In genomic region chr11:29547249-29547751, GRCm38 (mm10) we compare ENCODE assay signal across 8 mouse cellular contexts. TPM values are rescaled to one million over a fixed set of nuclear protein-coding genes. Genes with fewer than 3 reads are reported as not detected.
DNase-seq lines count a peak whose midpoint lies in the region; ATAC-seq and TF ChIP-seq lines count a peak whose summit lies in the region.

No protein-coding gene starts in this region.

- DNase-seq in lung, embryonic 14.5 days: no peak
- no peak for DNase-seq in lung, postnatal 4 days
- DNase-seq in limb, embryonic 10.5 days (ENCODE audit: low spot score): no peak
- DNase-seq in thymus, postnatal 4 days: no peak
- no peak for DNase-seq in cerebellum, adult 18-20 months
- DNase-seq in gastrocnemius, postnatal 10 days: no peak

- H3K4me1 ChIP-seq in lung, embryonic 14.5 days (ENCODE audit: insufficient read depth): peaks cover 6% of the 10 kb centered on the region; the same call in 1 of the 2 replicates
- peaks cover 11% of the 10 kb centered on the region for H3K4me1 ChIP-seq in limb, embryonic 10.5 days
- H3K4me1 ChIP-seq in neural tube, embryonic 14.5 days (ENCODE audit: control insufficient read depth, insufficient read depth, low read length): peaks cover 8% of the 10 kb centered on the region; the same call in 1 of the 2 replicates

- peak overlapping the region; percentile 74 for H3K4me3 ChIP-seq in lung, embryonic 14.5 days (ENCODE audit: low read depth, low read length)
- peak overlapping the region; percentile 74 for H3K4me3 ChIP-seq in limb, embryonic 10.5 days
- peak overlapping the region; percentile 63 for H3K4me3 ChIP-seq in neural tube, embryonic 14.5 days (ENCODE audit: low read depth, low read length)

- H3K9ac ChIP-seq in lung, embryonic 14.5 days: peak overlapping the region; percentile 95
- H3K9ac ChIP-seq in neural tube, embryonic 14.5 days (replicated peaks; ENCODE audit: low read depth, low read length): peak overlapping the region; percentile 80

- peak overlapping the region; percentile 80 for H3K4me2 ChIP-seq in lung, embryonic 14.5 days
- peak overlapping the region; percentile 60 for H3K4me2 ChIP-seq in neural tube, embryonic 14.5 days (ENCODE audit: low read depth, low read length)

- no peak for TF ChIP-seq CTCF in lung, embryonic 14.5 days (IDR thresholded peaks at IDR 0.05; ENCODE audit: low read depth)

- H3K27ac ChIP-seq in lung, embryonic 14.5 days (ENCODE audit: low read depth): peak overlapping the region; percentile 86
- H3K27ac ChIP-seq in limb, embryonic 10.5 days: peak overlapping the region; percentile 95
- H3K27ac ChIP-seq in neural tube, embryonic 14.5 days (ENCODE audit: low read depth, low read length): peak overlapping the region; percentile 79; the same call in 1 of the 2 replicates

- H3K27me3 ChIP-seq in lung, embryonic 14.5 days (ENCODE audit: insufficient read depth, low read length): no peaks in the 10 kb centered on the region
- H3K27me3 ChIP-seq in limb, embryonic 10.5 days (ENCODE audit: low read depth, poor library complexity, severe bottlenecking): no peaks in the 10 kb centered on the region
- no peaks in the 10 kb centered on the region for H3K27me3 ChIP-seq in neural tube, embryonic 14.5 days (ENCODE audit: control insufficient read depth, insufficient read depth, low read length)

- 0 out of 2 replicates have a peak, but pooled peaks have one; percentile 0 for ATAC-seq in lung, embryonic 14.5 days (ENCODE audit: insufficient read depth)
- peak; percentile 48 for ATAC-seq in erythroblast, adult 5-6 weeks (replicated peaks; ENCODE audit: low FRiP score, poor library complexity, severe bottlenecking)
- ATAC-seq in neural tube, embryonic 14.5 days (ENCODE audit: low read depth): peak; percentile 13

- under 1% methylated on average over 27 of the region's 27 CpGs for WGBS in lung, embryonic 14.5 days
- WGBS in limb, embryonic 10.5 days: under 1% methylated on average over 27 of the region's 27 CpGs
- WGBS in neural tube, embryonic 14.5 days: under 1% methylated on average over 27 of the region's 27 CpGs

- H3K9me3 ChIP-seq in lung, embryonic 14.5 days (ENCODE audit: low read depth, low read length): no peaks in the 10 kb centered on the region
- H3K9me3 ChIP-seq in limb, embryonic 10.5 days (replicated peaks): no peaks in the 10 kb centered on the region
- H3K9me3 ChIP-seq in neural tube, embryonic 14.5 days (ENCODE audit: control insufficient read depth, low read length): no peaks in the 10 kb centered on the region

- H3K36me3 ChIP-seq in lung, embryonic 14.5 days (ENCODE audit: insufficient read depth): peaks cover 40% of the 10 kb centered on the region
- H3K36me3 ChIP-seq in limb, embryonic 10.5 days: peaks cover 45% of the 10 kb centered on the region
- peaks cover 21% of the 10 kb centered on the region for H3K36me3 ChIP-seq in neural tube, embryonic 14.5 days (ENCODE audit: control insufficient read depth, insufficient read depth, low read length)

RNA-seq across cellular contexts. Expression of gene Clhc1, which starts 0.5 kb away (rescaled TPM):
- polyA plus RNA-seq in lung, embryonic 14.5 days (2014; fragmentation: Nextera tagmentation; extraction: Ambion mirVana): 0.15 and 0.18 TPM in 2 replicates
- total RNA-seq in erythroblast, adult 5-6 weeks (2015; ENCODE audit: low replicate concordance): not detected in 2 replicates
- not detected in 2 replicates for total RNA-seq in erythroblast, adult 5-6 weeks (2017; ENCODE audit: low replicate concordance)
- polyA plus RNA-seq in limb, embryonic 10.5 days (2016; fragmentation: Nextera tagmentation; extraction: Ambion mirVana): 0.18 TPM in 1 of 2 replicates, not detected in the other
- polyA plus RNA-seq in neural tube, embryonic 14.5 days (2014; fragmentation: Nextera tagmentation; extraction: Ambion mirVana): 0.17 and 0.30 TPM in 2 replicates
- total RNA-seq in gastrocnemius, postnatal 10 days (2021): not detected

RNA-seq across cellular contexts. Expression of gene Rps27a, which starts 0.6 kb away (rescaled TPM):
- polyA plus RNA-seq in lung, embryonic 14.5 days (2014; fragmentation: Nextera tagmentation; extraction: Ambion mirVana): 1,351 and 1,399 TPM in 2 replicates
- 450 and 571 TPM in 2 replicates for total RNA-seq in erythroblast, adult 5-6 weeks (2015; ENCODE audit: low replicate concordance)
- 170 and 268 TPM in 2 replicates for total RNA-seq in erythroblast, adult 5-6 weeks (2017; ENCODE audit: low replicate concordance)
- polyA plus RNA-seq in limb, embryonic 10.5 days (2016; fragmentation: Nextera tagmentation; extraction: Ambion mirVana): 1,063 and 1,282 TPM in 2 replicates
- 605 and 689 TPM in 2 replicates for polyA plus RNA-seq in neural tube, embryonic 14.5 days (2014; fragmentation: Nextera tagmentation; extraction: Ambion mirVana)
- total RNA-seq in gastrocnemius, postnatal 10 days (2021): 100 to 1,000 TPM; 815 to 836 TPM

RNA-seq across cellular contexts. Expression of gene Mtif2, which starts 21.1 kb away (rescaled TPM):
- polyA plus RNA-seq in lung, embryonic 14.5 days (2014; fragmentation: Nextera tagmentation; extraction: Ambion mirVana): 39.2 and 41.2 TPM in 2 replicates
- 2.3 and 4.2 TPM in 2 replicates for total RNA-seq in erythroblast, adult 5-6 weeks (2015; ENCODE audit: low replicate concordance)
- 11.1 and 15.8 TPM in 2 replicates for total RNA-seq in erythroblast, adult 5-6 weeks (2017; ENCODE audit: low replicate concordance)
- polyA plus RNA-seq in limb, embryonic 10.5 days (2016; fragmentation: Nextera tagmentation; extraction: Ambion mirVana): 43.1 and 45.2 TPM in 2 replicates
- 48.5 and 50.9 TPM in 2 replicates for polyA plus RNA-seq in neural tube, embryonic 14.5 days (2014; fragmentation: Nextera tagmentation; extraction: Ambion mirVana)
- 10 to 100 TPM; 25.0 to 25.1 TPM for total RNA-seq in gastrocnemius, postnatal 10 days (2021)

RNA-seq across cellular contexts. Expression of gene Prorsd1, which starts 32.5 kb away (rescaled TPM):
- polyA plus RNA-seq in lung, embryonic 14.5 days (2014; fragmentation: Nextera tagmentation; extraction: Ambion mirVana): 31.9 and 36.5 TPM in 2 replicates
- 17.7 and 21.1 TPM in 2 replicates for total RNA-seq in erythroblast, adult 5-6 weeks (2015; ENCODE audit: low replicate concordance)
- 13.6 and 22.0 TPM in 2 replicates for total RNA-seq in erythroblast, adult 5-6 weeks (2017; ENCODE audit: low replicate concordance)
- polyA plus RNA-seq in limb, embryonic 10.5 days (2016; fragmentation: Nextera tagmentation; extraction: Ambion mirVana): 19.2 and 19.8 TPM in 2 replicates
- polyA plus RNA-seq in neural tube, embryonic 14.5 days (2014; fragmentation: Nextera tagmentation; extraction: Ambion mirVana): 14.8 and 18.0 TPM in 2 replicates
- total RNA-seq in gastrocnemius, postnatal 10 days (2021): 10 to 100 TPM; 19.8 to 19.9 TPM
